In the genomic region with DNA sequence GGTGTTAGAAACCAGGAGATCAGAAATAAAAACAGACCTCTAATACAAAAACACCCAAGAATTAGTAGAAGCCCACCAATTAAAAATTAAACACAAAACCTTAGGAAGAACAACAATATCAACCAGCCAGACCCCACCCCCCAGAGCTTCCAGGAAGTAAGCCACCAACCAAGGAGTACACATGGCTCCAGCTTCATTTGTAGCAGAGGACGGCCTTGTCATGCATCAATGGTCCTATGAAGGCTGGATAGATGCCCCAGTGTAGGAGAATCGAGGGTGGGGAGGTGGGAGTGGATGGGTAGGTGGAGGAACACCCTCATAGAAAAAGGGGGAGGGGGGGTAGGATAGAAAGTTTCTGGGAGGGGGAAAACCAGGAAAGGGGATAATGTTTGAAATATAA, we compare ENCODE assay signal across 19 mouse cellular contexts. TPM values are rescaled to one million over a fixed set of nuclear protein-coding genes. Genes with fewer than 3 reads are reported as not detected.
A peak's percentile ranks its signal among the peaks of the same experiment; 100 is the strongest.
DNase-seq lines count a peak whose midpoint lies in the region; ATAC-seq and TF ChIP-seq lines count a peak whose summit lies in the region.
"Had no signal": no experiment of that assay in that cellular context is flagged by ENCODE, and none has a peak within 500 bp of the region (broad histone marks: within the 10 kb centered on the region; RNA-seq: fewer than 3 reads in every experiment).

No protein-coding gene starts in this region.

- H3K4me2 ChIP-seq in hindbrain, embryonic 13.5 days, result no peak overlapping the region
- H3K4me2 ChIP-seq in hindbrain, embryonic 11.5 days (replicated peaks; ENCODE audit: low read depth, low read length), result no peak overlapping the region
- no peak overlapping the region for H3K4me2 ChIP-seq in liver, embryonic 12.5 days

- H3K4me3 ChIP-seq in cerebellum, adult 2 months (replicated peaks; ENCODE audit: insufficient read depth, low read depth, low read length), result no peak overlapping the region
- H3K4me3 ChIP-seq in hindbrain, embryonic 13.5 days, result no peak overlapping the region
- H3K4me3 ChIP-seq in hindbrain, embryonic 11.5 days (ENCODE audit: low read depth, low read length), result no peak overlapping the region
- H3K4me3 ChIP-seq in E14TG2a.4 (replicated peaks; ENCODE audit: low read length), result peak overlapping the region; percentile 87; the same call in 1 of the 2 replicates
- H3K4me3 ChIP-seq in liver, embryonic 12.5 days, result no peak overlapping the region

- H3K27ac ChIP-seq in cerebellum, adult 2 months (ENCODE audit: insufficient read depth, low read length), result no peak overlapping the region
- peak overlapping the region; percentile 98; the same call in 1 of the 2 replicates for H3K27ac ChIP-seq in hindbrain, embryonic 13.5 days
- no peak overlapping the region for H3K27ac ChIP-seq in hindbrain, embryonic 11.5 days (ENCODE audit: low read depth, low read length)
- H3K27ac ChIP-seq in liver, embryonic 12.5 days, result no peak overlapping the region
- H3K27ac ChIP-seq: intestine, embryonic 15.5 days had no signal

- no peaks in the 10 kb centered on the region for H3K36me3 ChIP-seq in hindbrain, embryonic 13.5 days
- H3K36me3 ChIP-seq in hindbrain, embryonic 11.5 days (ENCODE audit: control insufficient read depth, insufficient read depth, low read length), result no peaks in the 10 kb centered on the region
- peaks cover 15% of the 10 kb centered on the region for H3K36me3 ChIP-seq in E14TG2a.4 (ENCODE audit: insufficient read depth, low read length)
- H3K36me3 ChIP-seq in liver, embryonic 12.5 days, result no peaks in the 10 kb centered on the region
- H3K36me3 ChIP-seq: forebrain, embryonic 12.5 days; forebrain, embryonic 15.5 days; hindbrain, embryonic 15.5 days; intestine, embryonic 15.5 days had no signal

- no peak for TF ChIP-seq POLR2A in cerebellum, adult 2 months (IDR thresholded peaks at IDR 0.05; ENCODE audit: borderline replicate concordance, insufficient read depth, low read length)

- peaks cover 3% of the 10 kb centered on the region; the same call in 1 of the 2 replicates for H3K4me1 ChIP-seq in cerebellum, adult 2 months (ENCODE audit: control insufficient read depth, insufficient read depth, low read length)
- peaks cover 34% of the 10 kb centered on the region for H3K4me1 ChIP-seq in hindbrain, embryonic 13.5 days (replicated peaks)
- H3K4me1 ChIP-seq in hindbrain, embryonic 11.5 days (replicated peaks; ENCODE audit: control insufficient read depth, insufficient read depth, low read length), result peaks cover 9% of the 10 kb centered on the region
- H3K4me1 ChIP-seq in E14TG2a.4 (replicated peaks; ENCODE audit: low read depth, low read length), result peaks cover 62% of the 10 kb centered on the region
- H3K4me1 ChIP-seq in liver, embryonic 12.5 days, result peaks cover 33% of the 10 kb centered on the region

- H3K9me3 ChIP-seq in hindbrain, embryonic 13.5 days, result no peaks in the 10 kb centered on the region
- no peaks in the 10 kb centered on the region for H3K9me3 ChIP-seq in hindbrain, embryonic 11.5 days (ENCODE audit: control insufficient read depth, low read length)
- H3K9me3 ChIP-seq in E14TG2a.4 (ENCODE audit: low read length), result no peaks in the 10 kb centered on the region
- no peaks in the 10 kb centered on the region for H3K9me3 ChIP-seq in liver, embryonic 12.5 days (replicated peaks)
- H3K9me3 ChIP-seq: forebrain, embryonic 12.5 days; forebrain, embryonic 15.5 days; hindbrain, embryonic 15.5 days; intestine, embryonic 15.5 days had no signal

- 34% methylated on average over 2 of the region's 2 CpGs for WGBS in cerebellum, adult 2 months
- WGBS in hindbrain, embryonic 13.5 days, result 62% methylated on average over 2 of the region's 2 CpGs
- 78% methylated on average over 2 of the region's 2 CpGs for WGBS in hindbrain, embryonic 11.5 days
- WGBS in liver, embryonic 12.5 days (ENCODE audit: insufficient replicate concordance), result 65% methylated on average over 2 of the region's 2 CpGs

- no peak overlapping the region for H3K9ac ChIP-seq in hindbrain, embryonic 13.5 days
- no peak overlapping the region for H3K9ac ChIP-seq in hindbrain, embryonic 11.5 days (ENCODE audit: low read depth, low read length)
- no peak overlapping the region for H3K9ac ChIP-seq in liver, embryonic 12.5 days
- H3K9ac ChIP-seq: forebrain, embryonic 15.5 days; hindbrain, embryonic 15.5 days; intestine, embryonic 15.5 days had no signal

- no peak for ATAC-seq in hindbrain, embryonic 13.5 days (ENCODE audit: low FRiP score)
- ATAC-seq in hindbrain, embryonic 11.5 days (ENCODE audit: low FRiP score), result no peak
- no peak for ATAC-seq in liver, embryonic 12.5 days
- ATAC-seq: activated CD4-positive, CD25-positive, alpha-beta regulatory T cell, adult 4 months; forebrain, embryonic 15.5 days; intestine, embryonic 15.5 days had no signal

- TF ChIP-seq CTCF in cerebellum, adult 2 months (IDR thresholded peaks at IDR 0.05; ENCODE audit: borderline replicate concordance, insufficient read depth, low read depth, low read length), result no peak
- TF ChIP-seq CTCF in E14TG2a.4 (conservative IDR thresholded peaks at IDR 0.05; ENCODE audit: low read length), result no peak

- DNase-seq in cerebellum, adult 9-11 months, result peak; percentile 51
- DNase-seq in cerebellum, adult 2 months, result no peak
- no peak for DNase-seq in hindbrain, embryonic 11.5 days (ENCODE audit: low spot score)
- no peak for DNase-seq in urinary bladder, adult 18-20 months (ENCODE audit: low spot score in 2 of 2)
- DNase-seq: adrenal gland, adult 8-10 months; adrenal gland, postnatal 25 days; B cell, adult 2 months; cerebellum, adult 18-20 months; cerebellum, postnatal 10 days; gastrocnemius, postnatal 25 days; kidney, adult 11 months had no signal

- no peaks in the 10 kb centered on the region for H3K27me3 ChIP-seq in cerebellum, adult 2 months (ENCODE audit: control insufficient read depth, insufficient read depth, low read length)
- peaks cover under 1% of the 10 kb centered on the region; the same call in 1 of the 2 replicates for H3K27me3 ChIP-seq in hindbrain, embryonic 13.5 days
- H3K27me3 ChIP-seq in hindbrain, embryonic 11.5 days (ENCODE audit: control insufficient read depth, insufficient read depth, low read length), result no peaks in the 10 kb centered on the region
- H3K27me3 ChIP-seq in E14TG2a.4 (ENCODE audit: insufficient read depth, low read length), result 0 out of 2 replicates have a peak, but pooled peaks cover 3% of the 10 kb centered on the region
- H3K27me3 ChIP-seq in liver, embryonic 12.5 days (replicated peaks), result no peaks in the 10 kb centered on the region; the same call in 1 of the 2 replicates
- H3K27me3 ChIP-seq: forebrain, embryonic 12.5 days; forebrain, embryonic 15.5 days; hindbrain, embryonic 15.5 days; intestine, embryonic 15.5 days had no signal

RNA-seq across cellular contexts. Expression of a gene that starts 13.5 kb away (rescaled TPM):
- 24.7 and 27.7 TPM in 2 replicates for polyA plus RNA-seq in cerebellum, adult 2 months (2012; rRNA removed)
- 25.3 and 25.7 TPM in 2 replicates for polyA plus RNA-seq in hindbrain, embryonic 13.5 days (2015; fragmentation: Nextera tagmentation; extraction: Ambion mirVana)
- 20.4 and 21.2 TPM in 2 replicates for polyA plus RNA-seq in hindbrain, embryonic 11.5 days (2014; fragmentation: Nextera tagmentation; extraction: Ambion mirVana)
- polyA plus RNA-seq in liver, embryonic 12.5 days (2016; fragmentation: Nextera tagmentation; extraction: Ambion mirVana), result 6.4 and 6.9 TPM in 2 replicates
